Mouse (Mus musculus): ENCODE data around the gene Itgb3bp.

The Itgb3bp gene

DNA sequence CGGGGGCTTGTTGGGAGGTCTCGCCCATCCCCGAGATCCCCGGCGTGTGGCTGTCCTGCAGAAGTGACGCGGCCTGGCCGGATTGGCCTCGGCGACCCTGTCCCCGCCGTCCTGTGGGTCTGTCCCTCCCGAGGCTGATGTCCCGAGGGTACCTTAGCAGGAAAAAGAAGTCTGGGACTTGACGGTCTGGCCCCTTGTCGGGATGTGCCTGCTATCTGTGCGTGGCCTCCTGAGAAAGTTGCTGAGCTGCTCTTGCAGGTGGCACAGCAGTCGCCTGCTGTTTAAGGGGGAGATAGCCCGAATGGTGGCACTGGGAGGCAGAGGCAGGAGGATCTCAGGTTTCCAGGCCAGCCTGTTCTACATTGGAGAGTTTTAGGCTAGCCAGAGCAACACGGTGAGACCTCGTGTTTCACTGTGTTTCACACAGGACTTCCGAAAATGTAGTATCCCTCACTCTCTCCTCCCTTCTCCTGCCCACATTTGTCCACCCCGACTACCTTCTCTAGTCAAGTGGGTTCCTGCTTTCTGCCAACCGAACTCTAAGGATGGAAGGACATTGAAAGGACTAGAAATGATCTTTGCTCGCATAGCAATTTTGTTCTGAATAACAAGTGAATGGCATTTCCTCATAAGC is 213.7 kb downstream of the Itgb3bp start:
- DNase-seq: no peak

All from spleen, adult 18-20 months (tissue).